Mouse (Mus musculus) limb, embryonic 14.5 days (tissue): Measurements from ENCODE around the gene Htr2a. TPM values are rescaled to one million over a fixed set of nuclear protein-coding genes. Genes with fewer than 3 reads are reported as not detected.
A peak's percentile ranks its signal among the peaks of the same experiment; 100 is the strongest.

Experiments
- ATAC-seq: fragments of 200-750 bp; cut with Nextera tagmentation; 2 replicates; pipeline ENCODE4 v1.8.0; 2017; ENCODE audit warnings: low read depth, moderate number of reproducible peaks, moderate TSS enrichment; ENCODE audit not compliant: low FRiP score
- DNase-seq: peaks from one replicate; pipeline ENCODE4 v3.0.0-alpha.2; 2015; ENCODE audit warnings: low spot score
- H3K27ac ChIP-seq: fragments of 300-500 bp; sonication (generic); replicated peaks from 2 replicates; pipeline ENCODE4 v1.5.1; 2014; ENCODE audit warnings: low read depth, mild to moderate bottlenecking, low read length, moderate library complexity, mixed read lengths
- H3K27me3 ChIP-seq: fragments of 300-500 bp; sonication (generic); 2 replicates; pipeline ENCODE4 v1.6.1; 2014; ENCODE audit warnings: low read length, mixed read lengths; ENCODE audit not compliant: control insufficient read depth, insufficient read depth
- H3K36me3 ChIP-seq: fragments of 300-500 bp; sonication (generic); 2 replicates; pipeline ENCODE4 v1.6.1; 2014; ENCODE audit warnings: mild to moderate bottlenecking, low read length, moderate library complexity, mixed read lengths; ENCODE audit not compliant: control insufficient read depth, insufficient read depth
- H3K4me1 ChIP-seq: fragments of 300-500 bp; sonication (generic); 2 replicates; pipeline ENCODE4 v1.6.1; 2014; ENCODE audit warnings: antibody characterized with exemption, low read length, mixed read lengths; ENCODE audit not compliant: control insufficient read depth, insufficient read depth
- H3K4me2 ChIP-seq: fragments of 300-500 bp; sonication (generic); replicated peaks from 2 replicates; pipeline ENCODE4 v1.6.1; 2014; ENCODE audit warnings: low read depth, mild to moderate bottlenecking, low read length, moderate library complexity; ENCODE audit not compliant: severe bottlenecking
- H3K4me3 ChIP-seq: fragments of 300-500 bp; sonication (generic); replicated peaks from 2 replicates; pipeline ENCODE4 v1.5.1; 2014; ENCODE audit warnings: low read length
- H3K9ac ChIP-seq: fragments of 300-500 bp; sonication (generic); 2 replicates; pipeline ENCODE4 v1.6.1; 2014; ENCODE audit warnings: mild to moderate bottlenecking, low read depth, low read length, moderate library complexity; ENCODE audit not compliant: severe bottlenecking
- H3K9me3 ChIP-seq: fragments of 300-500 bp; sonication (generic); 2 replicates; pipeline ENCODE4 v1.6.1; 2016; ENCODE audit warnings: low read length; ENCODE audit not compliant: control insufficient read depth
- POLR2A ChIP-seq: fragments of 200-500 bp; IDR thresholded peaks from 2 replicates; pipeline ENCODE4 v1.8.0; 2012; ENCODE audit warnings: inconsistent platforms, mild to moderate bottlenecking, moderate library complexity, borderline replicate concordance; ENCODE audit not compliant: insufficient read depth, insufficient read length; ENCODE audit errors: extremely low read depth
- WGBS: fragments of 180-500 bp; shearing (Covaris S2); extraction: QIAGEN DNeasy Blood & Tissue Kit; methylation state at CpG from one replicate; pipeline ENCODE4 v1.1.7; 2014; 5-methylcytosine and 5-hydroxymethylcytosine counted together
- polyA plus RNA-seq, 2 experiments: library from polyadenylated mRNA; depleted of rRNA in 1 of 2; stranded (reverse) in 1 of 2; unstranded in 1 of 2; fragments of >200 nt; fragmentation: Nextera tagmentation in 1 of 2; extraction: Ambion mirVana in 1 of 2; gene quantifications; 2 replicates each; pipeline versions ENCODE4 v1.2.1 to v1.2.3; 2012 to 2014

Htr2a gene
- polyA plus RNA-seq, 2 experiments, result 1.2 to 1.8 TPM

DNA sequence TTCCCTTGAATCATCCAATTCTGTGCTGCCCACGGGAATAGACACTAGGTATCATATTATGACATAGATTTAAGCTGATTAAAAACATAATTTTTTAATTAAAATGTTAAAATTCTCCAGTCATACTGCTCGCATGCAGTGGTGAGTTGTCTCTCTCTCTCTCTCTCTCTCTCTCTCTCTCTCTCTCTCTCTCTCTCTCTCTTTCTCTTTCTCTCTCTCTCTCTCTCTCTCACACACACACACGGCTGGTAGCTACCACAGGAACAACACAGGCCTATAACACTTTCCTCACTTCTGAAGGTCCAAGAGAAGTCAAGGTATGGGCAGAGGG is 32.3 kb downstream of the Htr2a start:
- H3K4me3 ChIP-seq, result no peak overlapping the region
- H3K9ac ChIP-seq, result no peak overlapping the region
- H3K36me3 ChIP-seq, result no peaks in the 10 kb centered on the region
- DNase-seq (no peak), ATAC-seq (no peak)
- H3K9me3 ChIP-seq, result no peaks in the 10 kb centered on the region
- no peaks in the 10 kb centered on the region for H3K27me3 ChIP-seq
- no peak overlapping the region for H3K4me2 ChIP-seq
- H3K4me1 ChIP-seq, result no peaks in the 10 kb centered on the region
- TF ChIP-seq POLR2A, result no peak
- H3K27ac ChIP-seq, result no peak overlapping the region
- 66% methylated on average over 3 of the region's 3 CpGs for whole genome bisulfite sequencing

DNA sequence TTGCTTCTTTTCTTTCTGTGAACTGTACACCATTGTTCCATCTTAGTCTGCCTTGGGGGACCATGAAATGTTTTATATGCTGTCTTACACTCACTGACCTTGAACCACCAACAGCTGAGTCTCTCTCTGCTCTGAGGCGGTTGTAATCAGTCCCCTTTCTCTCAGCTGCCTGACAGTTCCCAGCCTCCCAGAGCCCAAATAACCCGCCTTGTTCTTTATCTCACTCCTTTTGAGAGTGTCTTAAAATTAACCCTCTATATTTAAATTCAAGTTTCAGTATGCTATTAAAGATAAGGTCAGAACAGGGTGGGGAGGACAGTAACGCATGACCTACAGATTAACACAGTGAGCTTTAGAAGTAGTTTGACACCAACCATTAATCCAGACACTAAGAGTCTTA is 32.9 kb downstream of the Htr2a start:
- no peak for DNase-seq
- no peak overlapping the region for H3K9ac ChIP-seq

DNA sequence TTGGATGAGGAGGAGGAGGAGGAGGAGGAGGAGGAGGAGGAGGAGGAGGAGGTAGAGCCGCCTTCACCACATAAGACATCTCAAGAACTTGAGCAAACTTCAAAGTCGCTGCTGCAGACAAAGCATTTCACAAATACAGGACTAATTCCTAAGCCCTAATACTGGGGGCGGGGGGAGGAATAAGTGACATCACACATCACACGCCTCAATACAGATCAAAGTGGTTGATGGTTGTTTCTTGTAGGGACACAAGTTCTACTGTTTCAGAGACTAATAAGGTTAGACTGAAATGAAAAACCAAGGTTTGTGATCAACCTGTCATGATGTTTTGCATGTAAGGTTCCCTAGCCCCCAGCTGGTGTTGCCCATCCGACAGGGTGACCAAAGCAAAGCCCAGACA is 39.2 kb downstream of the Htr2a start:
- DNase-seq, result no peak
- no peaks in the 10 kb centered on the region for H3K4me1 ChIP-seq
- TF ChIP-seq POLR2A, result no peak
- no peak overlapping the region for H3K4me2 ChIP-seq
- no peak overlapping the region for H3K9ac ChIP-seq
- no peak overlapping the region for H3K4me3 ChIP-seq
- no peaks in the 10 kb centered on the region for H3K36me3 ChIP-seq
- no peak for ATAC-seq
- no peaks in the 10 kb centered on the region for H3K27me3 ChIP-seq
- 83% methylated on average over 5 of the region's 5 CpGs for WGBS
- H3K9me3 ChIP-seq, result no peaks in the 10 kb centered on the region
- no peak overlapping the region for H3K27ac ChIP-seq

More for the DNA sequence above, 32.9 kb downstream of the Htr2a start:
- H3K4me3 ChIP-seq, result no peak overlapping the region
- no peak for TF ChIP-seq POLR2A
- ATAC-seq, result no peak
- H3K27ac ChIP-seq, result no peak overlapping the region
- WGBS, result 63% methylated on average over 3 of the region's 3 CpGs
- H3K27me3 ChIP-seq, result no peaks in the 10 kb centered on the region
- H3K4me1 ChIP-seq, result no peaks in the 10 kb centered on the region
- H3K36me3 ChIP-seq, result no peaks in the 10 kb centered on the region
- H3K9me3 ChIP-seq, result no peaks in the 10 kb centered on the region
- no peak overlapping the region for H3K4me2 ChIP-seq

DNA sequence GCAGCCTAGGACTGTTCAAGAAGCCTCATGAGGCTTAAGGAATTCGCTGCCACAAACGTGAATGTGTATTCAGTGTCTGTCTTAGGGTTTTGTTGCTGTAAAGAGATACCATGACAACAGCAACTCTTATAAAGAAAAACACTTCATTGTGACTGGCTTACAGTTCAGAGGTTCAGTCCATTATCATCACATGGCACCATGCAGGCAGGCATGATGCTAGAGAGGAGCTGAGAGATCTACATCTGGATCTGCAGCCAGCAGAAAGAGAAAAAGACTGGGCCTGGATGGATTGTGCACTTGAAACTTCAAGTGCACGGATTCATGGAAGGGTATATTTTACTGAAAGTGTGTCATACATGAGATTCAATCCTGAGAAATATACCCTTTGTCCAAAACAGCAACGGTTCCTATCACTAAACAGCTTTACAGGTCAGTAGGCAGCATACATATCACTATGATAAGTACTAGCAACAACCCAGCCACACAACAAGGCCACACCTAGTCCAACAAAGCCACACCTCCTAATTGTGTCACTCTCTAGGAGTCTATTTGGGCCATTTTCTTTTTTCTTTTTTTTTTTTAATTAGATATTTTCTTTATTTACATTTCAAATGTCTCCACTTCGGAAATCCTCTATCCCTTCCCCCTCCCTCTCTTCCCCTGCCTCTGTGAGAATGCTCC is 43.8 kb downstream of the Htr2a start:
- Histone ChIP-seq H3K4me1 (no peaks in the 10 kb centered on the region), H3K9ac (no peak overlapping the region), H3K4me2 (no peak overlapping the region), H3K27me3 (no peaks in the 10 kb centered on the region), H3K27ac (no peak overlapping the region), H3K36me3 (no peaks in the 10 kb centered on the region), H3K9me3 (no peaks in the 10 kb centered on the region), H3K4me3 (no peak overlapping the region)
- no peak for DNase-seq
- TF ChIP-seq POLR2A, result no peak
- 84% methylated on average over 5 of the region's 5 CpGs for WGBS
- no peak for ATAC-seq

GRCm38 (mm10) chr14:74691963-74692362 is 51.3 kb downstream of the Htr2a start:
- no peak overlapping the region for H3K4me2 ChIP-seq
- DNase-seq, result peak; percentile 47
- no peaks in the 10 kb centered on the region for H3K27me3 ChIP-seq
- TF ChIP-seq POLR2A, result no peak
- no peak overlapping the region for H3K4me3 ChIP-seq
- H3K9me3 ChIP-seq, result no peaks in the 10 kb centered on the region
- no peak overlapping the region for H3K27ac ChIP-seq
- peak; percentile 53 for ATAC-seq
- no peaks in the 10 kb centered on the region for H3K4me1 ChIP-seq
- H3K9ac ChIP-seq, result no peak overlapping the region
- WGBS, result 31% methylated on average over 2 of the region's 2 CpGs
- H3K36me3 ChIP-seq, result no peaks in the 10 kb centered on the region
